Mouse (Mus musculus) kidney, adult 8-10 months (tissue): ENCODE results near the gene Frmd7.

Experiments used
- DNase-seq, 2 experiments: peaks; one replicate each; pipeline ENCODE4 v3.0.0; 2022

The Frmd7 gene

GRCm38 (mm10) chrX:50863771-50864170 lies 78.7 kb downstream of the Frmd7 start:
- DNase-seq = no peak

GRCm38 (mm10) chrX:50850428-50851184 lies 91.9 kb downstream of the Frmd7 start:
- DNase-seq = no peak
